Mouse (Mus musculus) cortical plate, adult 2 months (tissue): ENCODE data around the gene Rbm34.

Experiments used
- CTCF ChIP-seq: fragments of 200-500 bp; IDR thresholded peaks from 2 replicates; pipeline ENCODE4 v1.5.1; 2011; ENCODE audit warnings: mild to moderate bottlenecking, control low read depth, low read length; ENCODE audit not compliant: insufficient read depth; ENCODE audit errors: extremely low read depth
- POLR2A ChIP-seq: fragments of 200-500 bp; IDR thresholded peaks from 2 replicates; pipeline ENCODE4 v1.6.1; 2011; ENCODE audit warnings: mild to moderate bottlenecking, low read length, control low read depth; ENCODE audit not compliant: insufficient read depth; ENCODE audit errors: extremely low read depth

DNA sequence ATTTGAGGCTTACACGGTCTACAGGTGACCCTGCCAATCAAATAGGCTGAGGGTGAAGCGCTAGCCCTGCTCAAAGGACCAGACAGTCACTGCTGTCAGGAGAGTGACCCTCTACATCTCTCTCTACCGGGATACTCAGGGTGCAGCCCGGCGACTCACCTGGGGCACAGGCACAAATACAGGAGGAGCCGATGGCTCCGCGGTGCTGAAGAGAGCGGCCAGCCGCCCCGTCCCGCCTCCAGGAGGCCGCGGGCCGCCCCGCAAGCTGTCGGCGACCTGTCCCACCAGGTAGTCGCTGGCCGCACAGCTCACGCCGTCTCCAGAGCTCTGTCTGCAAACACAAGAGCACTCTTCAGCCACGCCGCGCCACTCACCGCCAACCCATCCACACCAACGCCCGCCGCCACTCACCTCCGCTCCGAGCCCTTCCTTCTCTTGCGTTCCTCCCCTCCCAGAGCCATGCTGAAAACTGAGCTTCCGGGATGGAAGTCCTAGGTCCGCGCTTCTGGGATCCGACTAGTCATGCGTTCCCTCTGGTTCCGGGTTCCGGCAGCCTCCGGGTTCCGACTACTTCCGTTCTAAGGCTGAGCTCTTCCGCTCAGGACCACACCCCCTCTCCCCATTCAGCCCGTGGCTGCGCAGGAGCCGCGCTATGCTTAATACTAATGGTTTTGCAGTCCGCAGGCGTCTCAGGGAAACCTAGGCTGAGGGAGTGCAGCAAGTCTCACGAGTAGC is at the start of gene Rbm34:
- no peak for TF ChIP-seq CTCF
- peak; percentile 88 for TF ChIP-seq POLR2A
